Mouse (Mus musculus): Measurements from ENCODE around the gene Fgf9. TPM values are rescaled to one million over a fixed set of nuclear protein-coding genes. Genes with fewer than 3 reads are reported as not detected.

Gene Fgf9
- total RNA-seq, 2 experiments from 2014 or later = not detected

DNA sequence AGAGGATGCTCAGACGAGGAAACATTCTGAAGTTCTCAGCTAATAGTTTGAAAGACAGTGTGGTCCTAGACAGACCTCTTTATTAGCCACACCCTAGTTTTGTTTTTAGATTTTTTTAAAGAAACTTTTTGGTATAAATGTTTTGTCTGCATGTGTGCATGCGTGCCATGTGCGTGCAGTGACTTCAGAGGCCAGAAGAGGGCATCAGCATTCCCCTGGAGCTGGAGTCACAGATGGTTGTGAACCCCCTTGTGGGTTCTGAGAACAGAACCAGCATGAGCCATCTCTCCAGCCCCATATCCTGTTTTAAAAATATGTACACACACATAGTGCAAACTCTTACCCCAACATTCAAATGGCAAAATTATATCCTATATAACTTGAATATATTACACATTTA lies 13.9 kb downstream of the Fgf9 start:
- no peak for ATAC-seq (replicated peaks; ENCODE audit: poor library complexity, severe bottlenecking)

DNA sequence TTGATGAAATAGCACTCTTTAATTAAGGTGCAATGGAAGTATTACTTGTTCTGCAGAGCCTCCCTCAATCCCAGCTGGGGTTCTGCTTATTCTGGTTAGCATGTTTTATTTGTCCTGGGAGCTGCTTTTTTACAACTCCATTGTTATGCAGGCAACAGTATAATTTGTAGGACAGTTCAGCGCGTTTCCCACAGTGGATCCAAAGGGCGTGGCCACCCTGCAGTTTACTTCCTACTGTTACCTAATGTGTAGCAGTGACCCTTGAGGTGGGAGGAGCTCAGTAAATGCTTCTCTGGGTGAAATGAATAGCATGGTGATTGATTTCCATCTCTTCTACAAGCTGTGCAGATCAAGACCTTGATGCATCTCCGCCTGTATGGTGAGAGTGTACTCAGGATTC lies 17.0 kb downstream of the Fgf9 start:
- ATAC-seq (replicated peaks; ENCODE audit: poor library complexity, severe bottlenecking) = no peak

DNA sequence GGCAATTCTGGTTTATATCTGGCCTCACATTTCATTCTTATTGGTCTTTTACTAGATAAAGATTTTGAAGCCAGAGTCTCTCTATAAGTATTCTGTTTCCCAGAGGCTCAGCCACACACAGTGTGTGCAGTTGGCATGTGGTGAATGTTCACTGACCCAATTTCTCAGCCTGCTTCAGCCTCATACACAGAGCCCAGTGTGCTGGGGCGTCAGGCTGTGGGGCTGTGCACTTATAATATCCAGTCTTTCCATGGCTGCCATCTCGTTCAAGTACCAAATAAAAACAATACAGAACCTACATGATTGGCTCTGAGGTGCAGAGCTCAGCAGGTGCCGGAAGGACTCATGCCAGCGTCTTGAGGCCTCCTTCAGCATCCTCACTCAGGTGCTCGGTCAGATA lies 19.1 kb downstream of the Fgf9 start:
- ATAC-seq (replicated peaks; ENCODE audit: poor library complexity, severe bottlenecking) = no peak

DNA sequence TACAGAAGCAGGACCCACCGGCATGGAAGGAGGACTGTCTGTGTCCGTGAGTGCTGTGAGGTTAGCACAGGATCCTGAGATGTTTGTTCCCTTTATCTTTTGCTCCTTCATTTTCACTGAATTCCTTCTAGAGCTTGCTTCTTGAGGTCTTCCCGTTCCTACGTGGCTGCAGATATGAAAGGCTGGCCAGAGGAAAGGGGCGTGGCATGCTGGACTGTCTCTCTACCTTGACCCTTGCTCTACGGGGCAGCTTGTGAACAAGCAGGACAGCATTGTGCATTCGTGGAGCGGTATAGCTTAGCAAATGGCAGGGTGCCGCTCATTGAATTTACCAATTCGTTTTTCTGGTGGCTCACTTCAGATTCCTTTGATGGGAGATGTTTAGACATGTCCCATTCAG lies 21.0 kb downstream of the Fgf9 start:
- no peak for ATAC-seq (replicated peaks; ENCODE audit: poor library complexity, severe bottlenecking)

DNA sequence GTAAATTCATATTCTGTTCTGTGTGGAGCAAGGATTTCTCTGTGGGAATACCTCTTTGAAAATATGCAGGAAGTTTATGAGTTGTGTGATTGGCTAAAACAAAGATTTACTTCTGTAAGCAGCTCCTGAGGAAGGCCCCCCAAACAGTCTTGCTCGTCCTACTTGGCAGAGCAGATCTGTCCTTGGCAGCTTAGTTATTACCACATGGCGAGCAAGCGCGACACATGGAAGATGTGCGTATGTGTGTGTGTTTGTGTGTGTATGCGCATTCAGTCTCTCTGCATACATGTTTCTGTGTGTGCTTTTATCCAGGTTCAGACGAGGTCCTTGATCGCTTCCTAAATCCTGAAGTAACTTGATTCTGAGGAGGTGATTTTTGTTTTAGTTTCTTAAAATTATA lies 29.3 kb downstream of the Fgf9 start:
- ATAC-seq (replicated peaks; ENCODE audit: poor library complexity, severe bottlenecking) = no peak

DNA sequence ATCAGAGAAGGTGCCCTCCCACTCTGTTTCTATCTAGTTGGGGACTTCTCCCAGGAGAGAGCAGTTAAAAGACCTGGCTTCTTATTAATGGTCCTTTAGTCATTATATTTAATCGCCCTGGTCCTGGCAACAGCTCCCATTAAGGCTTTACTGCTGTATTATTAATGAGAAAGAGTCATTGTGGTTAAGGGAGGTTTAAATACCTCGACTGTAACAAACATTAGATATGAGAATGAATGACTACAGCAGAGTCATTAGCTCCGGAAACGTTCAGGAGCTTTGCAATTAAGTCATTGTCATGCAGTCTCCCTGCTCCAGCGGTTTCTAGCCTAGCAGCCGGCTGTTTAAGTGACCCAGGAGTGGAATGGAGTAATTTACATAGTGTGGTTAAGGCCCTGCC lies 31.0 kb downstream of the Fgf9 start:
- no peak for ATAC-seq (replicated peaks; ENCODE audit: poor library complexity, severe bottlenecking)

DNA sequence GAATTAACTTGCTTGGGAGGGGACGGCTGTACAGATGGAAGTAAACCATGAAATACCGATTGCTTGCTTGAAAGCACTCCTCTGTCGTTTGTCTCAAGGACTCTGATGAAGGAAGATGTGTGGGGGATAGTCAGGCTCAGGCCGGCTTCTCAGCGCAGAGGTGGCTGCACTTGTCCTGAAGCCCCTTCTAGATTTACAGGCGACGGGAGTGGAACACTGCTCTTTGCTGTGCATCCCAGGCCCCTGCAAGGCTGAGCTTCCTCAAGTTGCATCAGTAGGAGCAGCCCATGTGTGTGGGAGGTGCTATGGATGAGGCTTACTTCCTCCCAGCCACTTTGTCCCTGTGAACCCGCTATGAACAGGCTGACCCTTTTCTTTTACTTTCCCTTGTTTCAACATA lies 33.9 kb downstream of the Fgf9 start:
- ATAC-seq (replicated peaks; ENCODE audit: poor library complexity, severe bottlenecking) = no peak

DNA sequence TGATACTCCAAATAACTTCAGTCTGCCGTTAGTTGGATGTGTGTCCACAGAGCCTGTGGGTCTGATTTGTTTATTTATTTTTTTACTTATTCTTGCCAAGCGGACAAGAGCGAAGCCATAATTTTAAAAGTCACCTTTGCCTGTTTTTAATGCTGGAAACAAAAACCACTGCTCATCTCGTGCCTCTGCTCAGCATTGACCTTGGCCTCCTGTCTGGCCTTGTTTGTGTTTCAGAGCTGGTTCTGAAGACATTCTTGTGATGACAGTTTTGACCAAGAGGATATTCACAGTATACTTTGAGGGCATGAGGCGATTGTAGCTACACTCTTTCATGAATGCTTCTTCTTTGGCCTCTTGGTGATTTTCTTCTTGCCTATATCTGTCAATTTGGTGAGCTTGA lies 35.2 kb downstream of the Fgf9 start:
- ATAC-seq (replicated peaks; ENCODE audit: poor library complexity, severe bottlenecking) = no peak

DNA sequence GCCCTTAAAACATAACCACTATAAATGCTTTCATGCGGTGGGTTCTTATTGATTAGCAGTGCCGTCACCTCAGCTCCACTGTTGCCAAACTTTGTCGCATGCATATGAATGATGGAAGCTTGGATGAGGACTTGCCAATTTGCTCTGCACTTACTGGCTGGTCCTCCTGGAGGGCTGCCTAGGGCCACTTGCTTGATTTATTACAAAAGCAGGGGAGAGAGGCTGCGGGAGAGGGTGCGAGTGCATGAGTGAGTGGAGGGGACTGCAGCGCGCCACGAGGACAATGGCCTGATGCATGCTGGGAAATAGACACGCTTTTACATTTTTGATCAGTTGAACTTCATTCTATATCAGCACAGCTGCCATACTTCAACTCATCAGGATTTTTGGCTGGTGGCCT lies 39.3 kb downstream of the Fgf9 start:
- ATAC-seq (replicated peaks; ENCODE audit: poor library complexity, severe bottlenecking) = no peak

DNA sequence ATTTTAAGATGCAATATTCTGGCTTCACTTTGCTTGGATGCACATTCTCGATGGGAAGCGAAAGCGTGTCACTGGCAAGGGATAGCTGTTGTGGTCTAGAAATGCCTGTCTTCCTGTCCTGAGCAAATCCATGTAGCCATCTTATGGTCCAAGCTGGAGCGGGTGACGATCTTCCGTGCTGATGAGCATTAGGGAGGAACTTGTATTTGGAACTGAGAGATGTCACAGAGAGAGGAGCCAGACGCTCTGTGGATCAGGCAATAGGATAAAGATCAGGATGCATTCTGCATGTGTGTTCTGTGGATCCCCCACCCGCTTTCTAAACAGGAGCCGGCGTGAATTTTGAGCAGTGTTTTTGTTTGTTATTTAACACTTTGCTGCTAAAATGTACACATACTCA lies 41.2 kb downstream of the Fgf9 start:
- ATAC-seq (replicated peaks; ENCODE audit: poor library complexity, severe bottlenecking) = no peak

DNA sequence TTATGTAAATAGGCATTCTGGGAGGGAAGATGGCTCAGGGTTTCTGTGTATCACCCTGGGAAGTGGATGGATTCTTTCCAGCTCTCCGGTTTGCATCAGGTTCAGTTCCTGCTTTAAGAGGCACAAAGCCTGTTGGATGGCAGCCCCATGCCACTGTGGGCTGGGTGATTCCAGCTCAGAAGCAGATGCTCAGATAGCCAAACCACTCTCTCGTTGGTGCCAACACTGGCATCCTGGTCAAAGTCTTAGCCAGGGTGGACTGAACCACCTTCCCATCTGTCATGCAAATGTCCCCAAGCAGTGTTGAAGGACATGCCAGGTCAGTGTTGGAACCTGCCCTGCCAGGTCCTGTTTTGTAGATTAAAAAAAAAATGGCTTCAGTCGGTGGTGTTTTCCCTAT lies 42.0 kb downstream of the Fgf9 start:
- ATAC-seq (replicated peaks; ENCODE audit: poor library complexity, severe bottlenecking) = no peak

DNA sequence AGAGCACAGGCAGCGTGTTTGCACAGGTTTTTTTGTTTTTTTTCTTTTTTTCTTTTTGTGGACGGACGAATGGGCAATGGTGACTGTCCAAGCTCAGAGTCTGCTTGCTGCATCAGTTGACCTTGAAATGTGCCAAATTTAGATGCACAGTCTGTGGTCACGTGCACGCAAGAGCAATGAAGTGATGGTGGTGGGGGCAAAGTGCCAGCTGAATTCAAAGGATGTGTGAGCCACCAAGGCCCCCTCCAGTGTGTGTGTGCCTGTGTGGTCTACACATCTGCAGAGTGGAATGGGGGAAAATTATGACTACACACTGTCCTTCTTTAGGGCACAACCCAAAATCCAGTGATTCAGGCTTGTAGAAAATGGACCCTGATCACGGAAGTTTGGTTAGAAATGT lies 42.8 kb downstream of the Fgf9 start:
- no peak for ATAC-seq (replicated peaks; ENCODE audit: poor library complexity, severe bottlenecking)

DNA sequence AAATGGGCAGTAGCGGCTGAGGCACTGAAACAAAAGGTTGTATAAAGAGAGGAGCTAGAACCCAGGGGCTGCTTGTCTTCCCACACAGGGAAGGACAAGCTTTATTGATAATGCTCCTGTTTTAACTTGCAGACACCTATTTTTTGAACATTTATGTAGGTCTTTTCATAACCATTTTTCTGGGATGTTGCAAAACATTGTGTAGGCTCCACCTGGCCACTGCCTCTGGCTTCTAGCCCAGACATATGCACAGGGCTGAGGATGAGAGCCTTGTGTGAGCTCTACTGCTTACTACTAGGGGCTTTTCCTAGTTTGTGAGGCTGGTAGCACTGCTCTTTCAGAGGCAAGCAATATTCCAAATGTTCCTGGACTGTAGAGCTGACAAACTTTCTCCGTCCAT lies 43.8 kb downstream of the Fgf9 start:
- no peak for ATAC-seq (replicated peaks; ENCODE audit: poor library complexity, severe bottlenecking)

DNA sequence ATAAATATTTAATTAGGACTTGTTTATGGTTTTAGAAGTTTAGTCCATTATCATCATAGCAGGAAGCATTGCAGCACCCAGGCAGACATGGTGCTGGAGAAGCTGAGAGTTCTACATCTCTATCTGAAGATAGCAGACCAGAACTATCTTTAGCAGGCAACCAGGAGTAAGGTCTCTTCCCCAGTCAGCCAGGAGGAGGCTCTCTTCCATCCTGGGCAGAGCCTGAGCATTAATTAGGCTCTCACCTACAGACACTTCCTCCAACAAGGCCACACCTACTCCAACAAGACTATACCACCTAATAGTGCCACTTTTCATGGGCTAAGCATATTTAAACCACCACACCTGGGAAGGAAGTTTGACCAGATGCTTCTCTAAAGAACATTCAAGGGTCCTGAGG lies 54.3 kb downstream of the Fgf9 start:
- no peak for ATAC-seq (replicated peaks; ENCODE audit: poor library complexity, severe bottlenecking)

DNA sequence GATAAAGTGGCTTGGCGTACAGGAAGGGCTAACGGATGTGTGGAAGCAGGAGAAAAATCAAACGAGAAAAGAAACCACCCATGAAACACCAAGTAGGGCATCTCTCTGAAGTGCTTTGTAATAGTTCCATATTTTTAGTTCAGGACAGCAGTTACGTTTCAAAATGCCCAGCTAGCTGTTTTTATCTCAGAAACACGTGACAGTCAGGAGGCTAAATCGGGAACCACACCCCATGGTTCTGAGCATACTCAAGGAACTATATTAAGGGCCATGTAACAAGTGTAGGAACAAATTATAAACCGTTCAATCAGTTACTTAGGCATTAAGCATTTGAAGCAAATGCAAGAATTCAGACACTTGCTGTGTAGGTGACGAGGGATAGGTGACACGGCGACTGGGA lies 56.2 kb downstream of the Fgf9 start:
- ATAC-seq (replicated peaks; ENCODE audit: poor library complexity, severe bottlenecking) = no peak

DNA sequence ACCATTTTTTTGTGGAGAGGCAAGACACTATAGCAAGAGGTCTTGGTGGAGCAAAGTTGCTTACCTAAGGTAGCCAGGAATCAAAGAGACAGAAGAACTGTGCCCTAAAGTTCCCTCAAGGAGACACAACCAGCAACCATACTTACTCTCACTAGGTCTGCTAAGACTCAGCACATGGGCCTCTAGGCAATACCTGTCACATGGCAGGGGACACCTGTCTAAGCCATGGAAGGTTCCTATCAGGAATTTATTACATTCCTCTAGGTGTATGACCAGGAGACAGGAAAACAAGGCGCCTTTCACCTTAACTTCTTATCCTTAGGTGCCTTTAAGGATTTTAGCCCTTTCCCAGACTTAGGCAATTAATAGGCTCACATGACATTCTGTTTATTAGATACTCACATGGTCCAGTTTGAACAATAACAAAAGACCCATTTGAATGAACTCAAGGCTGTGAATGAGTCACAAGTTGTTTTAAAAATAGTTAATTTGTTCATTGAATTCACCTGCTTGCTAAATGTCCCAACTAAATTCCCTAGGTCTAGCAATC lies 69.2 kb downstream of the Fgf9 start:
- no peak for ATAC-seq (replicated peaks; ENCODE audit: poor library complexity, severe bottlenecking)

DNA sequence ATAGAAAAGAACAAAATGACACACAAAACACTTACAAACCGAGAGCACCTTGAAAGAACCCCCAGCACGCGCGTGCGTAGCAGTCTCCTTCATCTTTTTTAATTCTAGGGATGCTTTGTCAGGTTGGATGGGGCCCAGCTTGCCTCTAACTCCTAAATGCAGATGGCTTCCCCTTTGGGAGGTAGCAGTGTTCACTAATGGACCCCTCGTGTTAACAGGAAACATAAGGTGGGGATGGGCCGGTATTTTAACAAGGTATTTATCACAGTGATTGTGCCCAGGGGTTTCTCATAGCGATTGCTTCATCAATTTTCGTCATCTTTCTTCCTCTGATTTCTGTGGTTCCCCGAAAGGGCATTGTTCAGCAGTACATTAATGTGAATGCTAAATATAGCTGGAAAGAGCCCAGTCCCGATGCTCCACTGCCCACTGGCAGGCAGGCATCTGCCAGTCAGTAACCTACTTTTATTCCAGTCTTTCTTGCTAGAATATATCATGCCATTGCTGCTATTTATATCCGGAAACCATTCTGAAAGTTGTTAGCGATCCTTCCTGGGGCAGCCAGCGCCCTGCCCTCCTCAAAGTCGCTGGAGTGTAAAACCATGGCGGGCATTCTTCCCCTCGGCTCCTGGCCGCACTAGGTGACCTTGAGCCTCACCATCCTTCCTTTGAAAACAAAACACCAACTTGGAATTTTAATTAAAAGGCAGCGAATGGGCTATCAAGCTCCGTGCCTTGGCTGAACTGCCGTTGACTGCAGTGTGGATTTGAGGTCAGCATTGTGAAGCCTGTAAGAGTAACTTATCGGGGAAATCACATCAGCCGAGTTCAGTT lies 79.5 kb downstream of the Fgf9 start:
- no peak for ATAC-seq (replicated peaks; ENCODE audit: poor library complexity, severe bottlenecking)

DNA sequence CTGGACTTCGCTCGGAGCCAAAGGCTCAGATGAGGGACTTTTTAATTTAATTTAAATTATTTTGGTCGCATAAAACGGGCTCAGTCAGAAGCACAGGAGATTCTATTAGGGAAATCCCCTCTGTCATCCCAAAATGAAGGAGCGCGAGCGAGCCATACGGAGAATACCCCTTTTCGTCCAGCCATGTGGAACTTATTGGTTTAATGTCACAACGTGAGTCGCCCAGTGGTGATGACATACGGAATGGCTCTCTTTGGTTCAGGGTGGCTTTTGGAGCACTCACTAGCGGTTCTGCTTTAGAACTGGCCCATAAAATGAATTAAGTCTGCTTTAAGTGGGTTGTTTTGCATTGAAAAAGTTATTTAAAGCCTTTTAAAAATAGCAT lies 80.1 kb downstream of the Fgf9 start:
- no peak for ATAC-seq (replicated peaks; ENCODE audit: poor library complexity, severe bottlenecking)

DNA sequence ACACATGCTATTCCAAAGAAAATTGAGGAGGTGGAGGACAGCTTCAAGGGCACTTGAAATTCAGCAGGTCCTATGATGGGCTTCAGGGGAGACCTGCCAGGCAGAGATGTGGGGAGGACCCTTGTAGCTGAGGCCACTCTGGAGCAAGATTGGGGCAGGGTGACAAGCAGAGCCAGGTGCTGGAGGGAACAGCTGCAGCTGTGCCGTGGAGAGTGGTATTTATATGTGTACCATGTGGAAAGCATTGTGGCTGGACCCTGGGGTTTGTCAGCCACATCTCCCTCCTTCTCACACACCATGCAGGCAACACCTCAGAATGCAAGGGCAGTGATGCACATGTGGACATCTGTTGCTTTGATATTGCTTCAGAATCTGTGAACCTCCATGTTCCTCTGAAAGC lies 81.8 kb downstream of the Fgf9 start:
- no peak for ATAC-seq (replicated peaks; ENCODE audit: poor library complexity, severe bottlenecking)

DNA sequence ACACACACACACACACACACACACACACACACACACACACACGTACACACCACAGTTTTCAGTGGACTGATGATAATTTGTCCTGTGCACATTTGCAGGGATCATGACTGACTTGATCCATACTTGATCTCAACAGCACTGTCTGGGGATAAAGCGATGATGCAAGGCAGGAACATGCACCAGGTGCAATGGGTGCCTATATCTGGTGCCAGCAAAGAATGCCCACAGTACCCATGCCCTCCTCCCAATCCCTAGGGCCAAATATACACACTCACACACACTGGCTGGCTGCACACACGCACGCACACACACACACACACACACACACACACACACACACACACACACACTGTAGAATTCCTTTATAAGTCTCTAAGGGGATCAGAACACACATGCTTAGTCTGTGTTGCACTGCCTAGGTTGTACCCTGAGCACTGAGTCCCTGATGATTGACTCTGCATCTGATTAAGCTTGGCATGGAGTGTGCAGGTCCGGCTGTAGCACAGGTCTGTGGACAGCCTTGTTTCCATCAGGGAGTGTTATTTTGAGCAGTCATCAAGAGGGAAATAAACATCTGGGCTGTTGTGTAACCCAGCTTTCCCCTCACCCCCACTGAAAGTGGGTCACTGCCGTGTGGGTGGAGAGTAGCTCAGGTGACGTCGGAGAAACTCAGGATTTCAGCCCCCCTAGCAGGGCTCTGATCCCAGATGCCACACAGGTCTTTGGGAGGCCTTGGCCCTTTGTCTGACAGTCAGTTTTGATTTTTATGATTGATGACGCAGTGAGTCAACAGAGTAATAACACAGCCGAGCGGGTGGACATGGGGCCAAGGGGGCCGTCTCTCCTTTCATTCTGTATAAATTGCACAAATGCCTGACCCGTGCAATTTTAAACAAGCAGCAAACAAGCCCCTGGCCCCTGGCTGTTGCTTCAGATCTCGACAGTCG lies 83.4 kb downstream of the Fgf9 start:
- ATAC-seq (replicated peaks; ENCODE audit: poor library complexity, severe bottlenecking) = no peak

DNA sequence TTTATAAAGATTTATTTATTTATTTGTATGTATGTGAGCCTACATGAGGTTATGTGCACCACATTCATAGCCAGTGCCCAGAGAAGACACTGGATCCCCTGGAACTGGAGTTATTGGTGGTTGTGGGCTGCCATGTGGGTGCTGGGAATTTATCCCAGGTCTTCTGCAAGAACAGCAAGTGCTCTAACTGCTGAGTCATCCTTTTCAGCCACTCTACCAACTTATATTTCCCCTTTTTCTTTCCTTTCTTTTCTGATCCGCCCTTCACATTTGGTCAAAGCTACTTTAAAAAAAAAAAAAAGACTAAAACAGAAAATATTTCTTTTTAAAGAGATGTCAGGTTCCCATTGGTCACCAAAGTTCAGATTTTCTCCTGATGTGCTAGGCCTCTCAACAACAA lies 90.3 kb downstream of the Fgf9 start:
- no peak for ATAC-seq (replicated peaks; ENCODE audit: poor library complexity, severe bottlenecking)

Data from granulocyte monocyte progenitor cell, adult 5-6 weeks (primary cell).